Mouse (Mus musculus) ES-Bruce4 (cell line): ENCODE results near the gene Tas1r1. TPM values are rescaled to one million over a fixed set of nuclear protein-coding genes. Genes with fewer than 3 reads are reported as not detected.

Experiments
- H3K27ac ChIP-seq: 2 replicates; pipeline ENCODE4 v1.5.1; 2012; ENCODE audit warnings: low read length, inconsistent platforms; ENCODE audit not compliant: insufficient read depth
- H3K27me3 ChIP-seq: 2 replicates; pipeline ENCODE4 v1.6.1; 2012; ENCODE audit warnings: mild to moderate bottlenecking, low read length, inconsistent platforms; ENCODE audit not compliant: control insufficient read depth, poor library complexity, insufficient read depth, severe bottlenecking
- H3K36me3 ChIP-seq: 2 replicates; pipeline ENCODE4 v1.6.1; 2012; ENCODE audit warnings: inconsistent platforms, mild to moderate bottlenecking, low read length, moderate library complexity; ENCODE audit not compliant: control insufficient read depth, poor library complexity, insufficient read depth, severe bottlenecking
- H3K4me1 ChIP-seq: one replicate; pipeline ENCODE4 v1.8.1; 2011; ENCODE audit warnings: low read length; ENCODE audit not compliant: control insufficient read depth, insufficient read depth
- H3K4me3 ChIP-seq: 2 replicates; pipeline ENCODE4 v1.5.1; 2011; ENCODE audit warnings: low read depth, mild to moderate bottlenecking, low read length
- H3K9ac ChIP-seq: 2 replicates; pipeline ENCODE4 v1.6.1; 2012; ENCODE audit warnings: low read depth, mild to moderate bottlenecking, inconsistent platforms; ENCODE audit not compliant: poor library complexity, severe bottlenecking
- H3K9me3 ChIP-seq: replicated peaks from 2 replicates; pipeline ENCODE4 v1.6.1; 2012; ENCODE audit warnings: mild to moderate bottlenecking, low read length, inconsistent platforms; ENCODE audit not compliant: control insufficient read depth, poor library complexity, insufficient read depth, severe bottlenecking
- CTCF ChIP-seq: IDR thresholded peaks from one replicate; pipeline ENCODE4 v1.8.1; 2011; ENCODE audit warnings: low read depth, low read length
- EP300 ChIP-seq: IDR thresholded peaks from 2 replicates; pipeline ENCODE4 v1.6.1; 2011; ENCODE audit warnings: low read depth, low read length; ENCODE audit not compliant: insufficient read depth
- POLR2A ChIP-seq: IDR thresholded peaks from one replicate; pipeline ENCODE4 v1.8.1; 2011; ENCODE audit warnings: low read length; ENCODE audit not compliant: insufficient read depth
- polyA plus RNA-seq: library from polyadenylated mRNA; stranded (reverse); fragments of >200 nt; gene quantifications from 2 replicates; pipeline ENCODE4 v1.2.4, GENCODE M21; 2011; ENCODE audit warnings: low read depth; ENCODE audit not compliant: missing spikeins, insufficient read depth, insufficient read length

Gene Tas1r1
- polyA plus RNA-seq, 1 experiment: 0.55 TPM

DNA sequence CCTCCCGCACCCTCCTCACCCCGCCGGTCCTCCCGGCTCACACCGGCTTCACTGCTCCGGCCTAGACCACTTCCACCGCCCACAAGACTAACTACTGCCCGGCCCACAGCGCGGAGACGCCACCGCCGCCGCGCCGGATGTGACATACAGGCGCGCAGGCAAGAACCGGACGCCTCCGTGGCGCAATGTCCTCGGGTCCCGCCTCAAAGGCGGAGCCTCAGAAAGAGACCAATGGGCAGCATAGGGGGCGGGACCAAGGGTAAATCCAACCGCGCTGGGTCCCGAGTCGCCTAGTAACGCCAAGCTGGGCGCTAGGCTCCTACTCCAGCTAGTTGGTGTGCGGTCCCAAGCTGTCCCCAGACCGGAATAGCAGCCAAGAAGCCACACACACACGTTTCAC is 10.8 kb downstream of the Tas1r1 start, which contains the start of gene Zbtb48:
TSS of gene Zbtb48 (minus strand) at position 148 of the 400 bp plus-strand sequence.
- peaks cover 2% of the 10 kb centered on the region for H3K4me1 ChIP-seq
- H3K27ac ChIP-seq: no peak within 1 kb of the TSS
- H3K4me3 ChIP-seq: peak within 1 kb of the TSS; percentile 73
- no peaks in the 10 kb centered on the region for H3K27me3 ChIP-seq
- peak within 1 kb of the TSS; percentile 63 for H3K9ac ChIP-seq
- H3K9me3 ChIP-seq: no peaks in the 10 kb centered on the region
- H3K36me3 ChIP-seq: no peaks in the 10 kb centered on the region
- TF ChIP-seq POLR2A (peak; percentile 85), EP300 (no peak), CTCF (no peak)

DNA sequence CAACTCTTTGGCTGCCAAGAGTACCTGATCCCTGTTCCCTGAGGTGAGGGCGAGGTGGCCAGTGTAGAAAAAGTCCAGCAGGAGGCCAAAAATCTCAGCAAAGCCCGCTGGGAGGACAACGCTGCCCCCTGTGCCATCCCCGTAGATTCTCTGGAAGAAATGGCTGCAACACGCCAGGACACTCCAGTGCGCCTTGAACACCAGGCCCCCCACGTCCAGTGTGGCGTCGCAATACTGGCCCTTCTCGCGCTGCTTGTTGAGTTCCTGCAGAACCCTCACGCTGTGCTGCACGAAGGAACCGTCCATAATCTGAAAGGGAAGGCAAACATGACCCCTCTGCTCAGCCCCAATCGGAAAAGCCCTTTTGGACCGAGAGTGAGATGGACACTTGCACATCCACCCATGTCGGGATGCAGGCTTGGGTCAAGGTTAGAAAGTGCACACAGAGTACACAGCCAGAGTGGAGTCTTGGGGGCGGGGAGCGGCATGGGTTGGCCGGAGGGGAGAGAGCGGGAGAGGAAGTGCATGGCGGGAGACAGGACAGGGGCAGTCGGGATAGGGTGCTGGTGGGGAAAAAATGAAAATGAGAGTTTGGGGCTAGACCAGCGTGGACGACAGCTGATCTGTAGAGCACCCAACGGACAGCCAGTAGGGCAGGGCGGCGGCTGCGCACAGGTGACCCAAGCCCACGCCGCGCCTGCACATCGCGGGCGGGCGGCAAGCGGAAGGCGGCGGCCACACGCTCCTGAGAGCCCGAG is 11.4 kb downstream of the Tas1r1 start:
- no peak for TF ChIP-seq EP300
- TF ChIP-seq CTCF: no peak
- TF ChIP-seq POLR2A: no peak
- peak overlapping the region; percentile 63 for H3K9ac ChIP-seq
- H3K9me3 ChIP-seq: no peaks in the 10 kb centered on the region
- peaks cover 2% of the 10 kb centered on the region for H3K4me1 ChIP-seq
- H3K27ac ChIP-seq: no peak overlapping the region
- no peaks in the 10 kb centered on the region for H3K27me3 ChIP-seq
- no peaks in the 10 kb centered on the region for H3K36me3 ChIP-seq
- peak overlapping the region; percentile 68 for H3K4me3 ChIP-seq

DNA sequence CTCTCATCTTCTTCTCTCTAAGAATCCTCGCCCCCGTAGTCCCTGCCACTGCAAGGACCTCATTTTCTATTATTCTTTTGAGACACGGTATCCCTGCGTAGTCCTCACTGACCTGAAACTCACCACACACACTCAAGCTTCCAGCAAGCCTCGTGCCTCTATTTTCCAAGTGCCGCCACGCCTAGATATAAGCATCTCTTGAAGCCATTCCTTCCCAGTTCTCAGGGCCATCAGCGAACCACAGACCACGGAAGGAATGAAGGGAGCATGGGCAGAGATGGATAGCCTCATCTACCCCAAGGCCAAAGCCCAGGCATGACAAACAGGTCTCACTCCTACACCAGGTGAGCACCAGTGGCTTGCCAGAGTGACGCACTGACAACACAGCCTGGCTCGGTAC is 13.8 kb downstream of the Tas1r1 start:
- TF ChIP-seq POLR2A (no peak), EP300 (no peak), CTCF (no peak)
- peaks cover 4% of the 10 kb centered on the region; the same call in 1 of the 2 replicates for H3K36me3 ChIP-seq
- no peak overlapping the region for H3K4me3 ChIP-seq
- H3K27ac ChIP-seq: no peak overlapping the region
- no peaks in the 10 kb centered on the region for H3K9me3 ChIP-seq
- no peaks in the 10 kb centered on the region for H3K4me1 ChIP-seq
- H3K27me3 ChIP-seq: no peaks in the 10 kb centered on the region
- H3K9ac ChIP-seq: no peak overlapping the region

DNA sequence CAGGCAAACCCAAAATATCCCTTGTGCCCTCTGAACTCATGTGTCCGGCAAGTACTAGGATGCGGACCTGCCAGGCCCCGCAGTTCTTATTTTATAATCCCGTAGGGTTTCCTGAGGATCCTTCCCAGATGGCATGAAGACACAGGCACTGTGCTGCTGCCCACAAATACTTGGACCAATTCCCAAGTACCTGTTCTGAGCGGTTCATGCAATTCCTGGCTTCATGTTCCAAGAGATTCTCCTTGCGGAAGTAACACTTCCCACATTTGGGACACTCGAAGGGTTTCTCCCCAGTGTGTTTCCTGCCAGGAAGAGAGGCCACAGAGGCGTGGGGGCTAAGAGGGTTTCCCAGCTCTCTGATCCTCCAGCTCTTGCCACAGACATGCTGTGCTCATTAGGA is 15.9 kb downstream of the Tas1r1 start:
- Histone ChIP-seq H3K27me3 (no peaks in the 10 kb centered on the region), H3K4me3 (no peak overlapping the region), H3K36me3 (peaks cover 7% of the 10 kb centered on the region; the same call in 1 of the 2 replicates), H3K27ac (no peak overlapping the region), H3K4me1 (no peaks in the 10 kb centered on the region), H3K9me3 (no peaks in the 10 kb centered on the region), H3K9ac (no peak overlapping the region)
- no peak for TF ChIP-seq CTCF
- TF ChIP-seq POLR2A: no peak
- no peak for TF ChIP-seq EP300

DNA sequence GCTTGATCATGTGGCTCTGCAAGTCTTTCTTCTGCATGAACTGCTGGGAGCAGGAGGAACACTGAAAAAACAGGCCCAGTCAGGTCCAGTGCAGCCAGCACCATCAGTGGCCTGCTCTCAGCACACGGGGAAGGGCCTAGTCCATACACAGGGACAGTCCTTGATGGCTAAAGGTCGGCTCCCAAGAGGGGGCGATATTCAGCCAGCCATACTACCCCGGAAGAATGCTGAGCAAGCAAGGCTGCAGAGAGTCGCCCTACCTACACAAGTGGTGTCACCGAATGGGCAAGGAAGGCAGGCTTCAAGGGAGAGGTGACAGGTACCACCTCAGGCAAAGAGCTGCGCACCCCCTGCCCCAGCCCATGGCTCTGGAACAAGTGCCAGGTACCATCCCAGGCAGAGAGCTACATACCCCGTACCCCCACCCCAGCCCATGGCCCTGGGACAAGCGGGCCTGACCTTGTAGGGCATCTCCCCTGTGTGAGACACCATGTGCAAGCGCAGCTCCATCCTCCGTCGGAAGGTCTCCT is 16.7 kb downstream of the Tas1r1 start:
- Histone ChIP-seq H3K9me3 (no peaks in the 10 kb centered on the region), H3K4me1 (no peaks in the 10 kb centered on the region), H3K27me3 (no peaks in the 10 kb centered on the region), H3K36me3 (peaks cover 7% of the 10 kb centered on the region; the same call in 1 of the 2 replicates), H3K4me3 (no peak overlapping the region), H3K27ac (no peak overlapping the region), H3K9ac (no peak overlapping the region)
- TF ChIP-seq CTCF (peak; percentile 56), EP300 (no peak), POLR2A (no peak)

DNA sequence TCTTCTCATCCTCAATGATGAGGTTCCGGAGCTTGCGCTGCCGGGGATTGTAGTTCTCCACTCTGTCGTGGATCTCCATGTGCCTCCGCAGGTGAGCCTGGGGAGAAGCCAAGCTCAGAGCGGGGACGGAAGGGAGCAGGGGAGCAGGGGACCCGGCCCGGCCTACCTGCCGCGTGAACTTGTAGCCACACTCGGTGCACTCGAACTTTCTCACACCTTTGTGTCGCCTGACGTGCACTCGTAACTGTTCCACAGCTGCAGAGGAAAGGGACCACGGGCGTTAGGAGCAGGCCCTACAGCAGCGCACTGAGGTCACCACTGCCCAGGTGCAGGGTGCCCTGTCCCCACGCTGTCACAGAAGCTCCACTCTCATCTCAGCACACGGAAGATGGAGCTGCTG is 18.3 kb downstream of the Tas1r1 start:
- H3K36me3 ChIP-seq: peaks cover 12% of the 10 kb centered on the region
- no peaks in the 10 kb centered on the region for H3K9me3 ChIP-seq
- no peak overlapping the region for H3K27ac ChIP-seq
- H3K9ac ChIP-seq: no peak overlapping the region
- no peaks in the 10 kb centered on the region for H3K4me1 ChIP-seq
- H3K4me3 ChIP-seq: no peak overlapping the region
- TF ChIP-seq CTCF: no peak
- no peak for TF ChIP-seq POLR2A
- TF ChIP-seq EP300: no peak
- no peaks in the 10 kb centered on the region for H3K27me3 ChIP-seq
